Mouse (Mus musculus): ENCODE measurements around the gene Kcna6. TPM values are rescaled to one million over a fixed set of nuclear protein-coding genes. Genes with fewer than 3 reads are reported as not detected.

Gene Kcna6
- polyA plus RNA-seq (2012; rRNA removed): 0.41 and 0.43 TPM in 2 replicates

GRCm38 (mm10) chr6:126740211-126741142, at the start of gene Kcna6:
Gene Kcna6 (minus strand): TSS chr6:126740674.

Other genes with a start within 250 kb of the Kcna6 start
- 3.9 and 6.8 TPM in 2 replicates for gene Kcna5, start 205.3 kb downstream of the Kcna6 start, polyA plus RNA-seq (2012; rRNA removed)
- 0.23 and 0.26 TPM in 2 replicates for gene Kcna1, start 94.3 kb downstream of the Kcna6 start, polyA plus RNA-seq (2012; rRNA removed)
- gene Ndufa9, start 108.5 kb upstream of the Kcna6 start, polyA plus RNA-seq (2012; rRNA removed): 71.7 and 81.8 TPM in 2 replicates
- gene Akap3, start 112.4 kb upstream of the Kcna6 start, polyA plus RNA-seq (2012; rRNA removed): not detected in 2 replicates
- not detected in 2 replicates for gene Dyrk4, start 181.2 kb upstream of the Kcna6 start, polyA plus RNA-seq (2012; rRNA removed)
- gene Rad51ap1, start 198.9 kb upstream of the Kcna6 start, polyA plus RNA-seq (2012; rRNA removed): 3.9 and 5.0 TPM in 2 replicates
- gene D6Wsu163e, start 199.3 kb upstream of the Kcna6 start, polyA plus RNA-seq (2012; rRNA removed): 2.5 and 3.2 TPM in 2 replicates

Measured in ovary, adult 2 months (tissue).